Comparison of ENCODE assay signal across 24 mouse cellular contexts in genomic region chr5:29925527-29925926, GRCm38 (mm10).
DNase-seq lines count a peak whose midpoint lies in the region; ATAC-seq lines count a peak whose summit lies in the region.
"Had no signal": no experiment of that assay in that cellular context is flagged by ENCODE, and none has a peak within 500 bp of the region (broad histone marks: within the 10 kb centered on the region; RNA-seq: fewer than 3 reads in every experiment).

No protein-coding gene starts in this region.

- no peak overlapping the region for H3K9ac ChIP-seq in liver, embryonic 11.5 days (ENCODE audit: low read depth, low read length)
- H3K9ac ChIP-seq: forebrain, embryonic 13.5 days; kidney, embryonic 15.5 days; neural tube, embryonic 12.5 days had no signal

- no peaks in the 10 kb centered on the region for H3K36me3 ChIP-seq in liver, embryonic 11.5 days (ENCODE audit: control insufficient read depth, insufficient read depth, low read length)
- H3K36me3 ChIP-seq: embryonic facial prominence, embryonic 10.5 days; kidney, embryonic 15.5 days; limb, embryonic 10.5 days; midbrain, embryonic 10.5 days; neural tube, embryonic 12.5 days had no signal

- peak; percentile 83 for ATAC-seq in liver, embryonic 11.5 days (replicated peaks; ENCODE audit: low FRiP score)
- 0 out of 2 replicates have a peak, but pooled peaks have one; percentile 33 for ATAC-seq in megakaryocyte, adult 5-6 weeks (ENCODE audit: poor library complexity, severe bottlenecking)
- no peak for ATAC-seq in inflammation-experienced regulatory T-cells, adult 6 months
- ATAC-seq: forebrain, embryonic 13.5 days; hindbrain, postnatal 0 days had no signal

- peaks cover 10% of the 10 kb centered on the region; the same call in 1 of the 2 replicates for H3K4me1 ChIP-seq in liver, embryonic 11.5 days (replicated peaks; ENCODE audit: control insufficient read depth, insufficient read depth, low read length)
- H3K4me1 ChIP-seq: embryonic facial prominence, embryonic 10.5 days; forebrain, embryonic 13.5 days; kidney, embryonic 15.5 days; limb, embryonic 10.5 days; midbrain, embryonic 10.5 days; neural tube, embryonic 12.5 days had no signal

- no peak overlapping the region for H3K4me3 ChIP-seq in liver, embryonic 11.5 days (ENCODE audit: low read depth, low read length)
- H3K4me3 ChIP-seq: embryonic facial prominence, embryonic 10.5 days; forebrain, embryonic 13.5 days; heart, adult 2 months; kidney, embryonic 15.5 days; left cerebral cortex, adult 2 months; limb, embryonic 10.5 days; midbrain, embryonic 10.5 days; neural tube, embryonic 12.5 days had no signal

- 42% methylated on average over 2 of the region's 2 CpGs for WGBS in liver, embryonic 11.5 days

- H3K27me3 ChIP-seq in liver, embryonic 11.5 days (replicated peaks; ENCODE audit: control insufficient read depth, insufficient read depth, low read length), result no peaks in the 10 kb centered on the region
- H3K27me3 ChIP-seq: forebrain, embryonic 13.5 days; kidney, embryonic 15.5 days; neural tube, embryonic 12.5 days had no signal

- peak; percentile 53 for DNase-seq in adrenal gland, adult 2 months
- peak; percentile 1 for DNase-seq in adrenal gland, postnatal 25 days
- DNase-seq in liver, embryonic 11.5 days (ENCODE audit: low spot score), result no peak
- DNase-seq in right cerebral cortex, postnatal 36 days (ENCODE audit: low spot score in 2 of 2), result no peak
- no peak for DNase-seq in neural tube, embryonic 10.5 days (ENCODE audit: extremely low spot score, low spot score)
- DNase-seq: cerebellum, adult 11-12 months; cerebellum, postnatal 36 days; gastrocnemius, postnatal 10 days; heart, adult 2 months; heart, postnatal 4 days; kidney, postnatal 4 days; layer of hippocampus, adult 9-11 months; lung, adult 18-20 months; thymus, postnatal 14 days had no signal

- H3K9me3 ChIP-seq in liver, embryonic 11.5 days (ENCODE audit: control insufficient read depth, low read length), result peaks cover 3% of the 10 kb centered on the region; the same call in 1 of the 2 replicates
- H3K9me3 ChIP-seq: embryonic facial prominence, embryonic 10.5 days; forebrain, embryonic 13.5 days; limb, embryonic 10.5 days; neural tube, embryonic 12.5 days had no signal

- no peak overlapping the region for H3K4me2 ChIP-seq in liver, embryonic 11.5 days
- H3K4me2 ChIP-seq: forebrain, embryonic 13.5 days; kidney, embryonic 15.5 days; neural tube, embryonic 12.5 days had no signal

- no peak overlapping the region for H3K27ac ChIP-seq in liver, embryonic 11.5 days (ENCODE audit: low read depth, low read length)
- H3K27ac ChIP-seq: embryonic facial prominence, embryonic 10.5 days; forebrain, embryonic 13.5 days; heart, adult 2 months; hindbrain, postnatal 0 days; kidney, embryonic 15.5 days; left cerebral cortex, adult 2 months; limb, embryonic 10.5 days; midbrain, embryonic 10.5 days; neural tube, embryonic 12.5 days had no signal

Comparison
In these comparisons a context has a peak if more than half of its experiments do, and no peak if none do; other contexts are left out.
1. DNase-seq: peak in adrenal gland, adult 2 months (single experiment) and adrenal gland, postnatal 25 days (single experiment); none in liver, embryonic 11.5 days (single experiment), right cerebral cortex, postnatal 36 days (0 of 2) and neural tube, embryonic 10.5 days (single experiment).